Mouse (Mus musculus): ENCODE measurements around the gene Gm9964.

Gene Gm9964

GRCm38 (mm10) chr11:79253542-79254390 is 42.9 kb downstream of the Gm9964 start:
- DNase-seq (ENCODE audit: low spot score): peak; percentile 71

GRCm38 (mm10) chr11:79252881-79253541 is 43.7 kb downstream of the Gm9964 start:
- no peak for DNase-seq (ENCODE audit: low spot score)
